Mouse (Mus musculus) midbrain, postnatal 0 days (tissue): ENCODE results near the gene Brdt. TPM values are rescaled to one million over a fixed set of nuclear protein-coding genes. Genes with fewer than 3 reads are reported as not detected.

ENCODE experiments used
- ATAC-seq: fragments of 200-750 bp; cut with Nextera tagmentation; 2 replicates; pipeline ENCODE4 v1.8.0; 2017; ENCODE audit warnings: moderate number of reproducible peaks, mild to moderate bottlenecking, moderate TSS enrichment, moderate library complexity; ENCODE audit not compliant: low FRiP score
- DNase-seq: peaks from one replicate; pipeline ENCODE4 v3.0.0-alpha.2; 2015; ENCODE audit warnings: low spot score
- H3K27ac ChIP-seq: fragments of 300-500 bp; sonication (generic); 2 replicates; pipeline ENCODE4 v1.5.1; 2014; ENCODE audit warnings: low read depth, mild to moderate bottlenecking, low read length, mixed read lengths
- H3K27me3 ChIP-seq: fragments of 300-500 bp; sonication (generic); 2 replicates; pipeline ENCODE4 v1.6.1; 2014; ENCODE audit warnings: low read length, control low read depth, mixed read lengths; ENCODE audit not compliant: insufficient read depth
- H3K36me3 ChIP-seq: fragments of 300-500 bp; sonication (generic); 2 replicates; pipeline ENCODE4 v1.6.1; 2014; ENCODE audit warnings: low read length, control low read depth, mixed read lengths; ENCODE audit not compliant: insufficient read depth
- H3K4me1 ChIP-seq: fragments of 300-500 bp; sonication (generic); 2 replicates; pipeline ENCODE4 v1.6.1; 2014; ENCODE audit warnings: mild to moderate bottlenecking, control low read depth, antibody characterized with exemption, low read length, mixed read lengths; ENCODE audit not compliant: insufficient read depth
- H3K4me2 ChIP-seq: fragments of 300-500 bp; sonication (generic); 2 replicates; pipeline ENCODE4 v1.6.1; 2014; ENCODE audit warnings: low read depth, mild to moderate bottlenecking, low read length, mixed read lengths; ENCODE audit not compliant: poor library complexity, severe bottlenecking
- H3K4me3 ChIP-seq: fragments of 300-500 bp; sonication (generic); 2 replicates; pipeline ENCODE4 v1.5.1; 2014; ENCODE audit warnings: low read depth, mild to moderate bottlenecking, low read length, moderate library complexity
- H3K9ac ChIP-seq: fragments of 300-500 bp; sonication (generic); replicated peaks from 2 replicates; pipeline ENCODE4 v1.6.1; 2014; ENCODE audit warnings: mild to moderate bottlenecking, low read length, moderate library complexity, mixed read lengths; ENCODE audit not compliant: poor library complexity, severe bottlenecking
- H3K9me3 ChIP-seq: fragments of 300-500 bp; sonication (generic); 2 replicates; pipeline ENCODE4 v1.6.1; 2016; ENCODE audit warnings: low read length, control low read depth
- CTCF ChIP-seq: IDR thresholded peaks from 2 replicates; pipeline ENCODE4 v1.5.1; 2016; ENCODE audit warnings: antibody characterized with exemption, mild to moderate bottlenecking
- WGBS: fragments of 180-500 bp; shearing (Covaris S2); extraction: QIAGEN DNeasy Blood & Tissue Kit; methylation state at CpG from one replicate; pipeline ENCODE4 v1.1.7; 2014; 5-methylcytosine and 5-hydroxymethylcytosine counted together
- polyA plus RNA-seq: library from polyadenylated mRNA; unstranded; fragments of >200 nt; fragmentation: Nextera tagmentation; extraction: Ambion mirVana; gene quantifications from 2 replicates; pipeline ENCODE4 v1.2.1, GENCODE M21; 2015
- total RNA-seq: library from RNA; depleted of rRNA; stranded (reverse); fragments of >200 nt; gene quantifications from 2 replicates; pipeline ENCODE4 v1.2.3, GENCODE M21; 2014

Brdt gene
- total and polyA plus RNA-seq, 2 experiments from 2014 or later: 3.9 to 4.0 TPM

DNA sequence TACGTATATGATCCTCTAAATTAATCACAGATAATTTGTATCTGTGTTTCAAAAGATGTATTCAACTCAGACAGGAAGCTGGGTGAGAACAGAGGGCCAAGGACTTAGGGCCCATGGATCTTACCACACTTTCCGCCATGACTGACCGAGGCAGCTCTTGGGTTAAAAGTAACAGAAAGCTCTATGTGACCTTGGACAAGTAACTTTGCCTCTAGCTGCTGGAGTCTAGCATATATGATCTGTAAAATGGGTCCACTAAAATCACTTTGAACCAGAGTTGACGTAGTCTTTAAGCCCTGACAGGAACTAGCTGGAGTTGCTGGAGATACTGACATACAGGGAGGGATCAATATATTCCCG, 43.1 kb upstream of the Brdt start:
- no peaks in the 10 kb centered on the region for H3K36me3 ChIP-seq
- no peak for ATAC-seq
- no peaks in the 10 kb centered on the region for H3K9me3 ChIP-seq
- TF ChIP-seq CTCF: no peak
- 0 out of 2 replicates have a peak, but pooled peaks cover 8% of the 10 kb centered on the region for H3K27me3 ChIP-seq
- H3K27ac ChIP-seq: no peak overlapping the region
- WGBS: 56% methylated on average over 5 of the region's 5 CpGs
- DNase-seq: no peak
- H3K4me3 ChIP-seq: peak overlapping the region; percentile 78
- H3K9ac ChIP-seq: no peak overlapping the region
- no peaks in the 10 kb centered on the region for H3K4me1 ChIP-seq
- peak overlapping the region; percentile 99 for H3K4me2 ChIP-seq

DNA sequence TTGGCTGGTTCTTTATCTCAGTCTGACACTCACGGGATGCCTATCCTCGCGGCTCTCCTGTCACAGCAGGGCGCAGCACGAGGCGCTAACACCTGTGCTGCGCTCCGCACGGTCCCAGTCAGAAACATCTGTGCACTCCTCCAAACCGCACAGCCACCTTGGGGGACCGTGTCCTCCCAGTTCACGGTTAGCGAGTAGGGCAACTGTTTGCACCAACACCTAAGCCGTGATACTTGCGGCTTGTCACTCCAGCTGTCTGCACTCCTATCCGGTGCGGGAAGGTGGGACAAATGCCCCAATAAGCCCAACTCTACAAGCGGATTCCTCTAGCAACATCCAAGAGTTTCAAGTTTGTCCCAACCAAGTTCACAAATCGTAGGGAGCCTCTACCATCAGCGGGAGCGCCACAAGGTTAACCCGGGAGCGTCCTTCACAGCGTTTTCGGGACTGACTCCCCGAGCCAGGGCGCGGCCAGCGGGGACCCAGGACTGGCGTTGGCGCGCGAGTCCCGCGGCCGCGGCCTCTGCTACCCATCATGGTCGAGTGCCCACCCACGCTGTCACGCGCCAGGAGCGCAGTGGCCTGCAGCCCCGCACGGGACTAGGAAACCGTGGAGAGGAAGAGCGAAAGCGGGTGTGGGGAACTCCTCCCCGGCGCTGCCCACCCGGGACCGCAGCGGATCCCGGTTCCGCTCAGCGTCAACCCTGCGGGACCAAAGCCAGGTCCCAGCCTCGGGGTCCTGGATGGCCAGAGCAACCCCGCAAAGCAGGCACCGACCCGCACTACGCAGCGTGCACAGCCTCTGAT, 42.3 kb upstream of the Brdt start:
- H3K4me2 ChIP-seq: peak overlapping the region; percentile 99
- H3K4me3 ChIP-seq: peak overlapping the region; percentile 78
- no peaks in the 10 kb centered on the region for H3K4me1 ChIP-seq
- no peak for DNase-seq
- WGBS: under 1% methylated on average over 61 of the region's 62 CpGs
- no peaks in the 10 kb centered on the region for H3K36me3 ChIP-seq
- no peaks in the 10 kb centered on the region for H3K9me3 ChIP-seq
- H3K27me3 ChIP-seq: 0 out of 2 replicates have a peak, but pooled peaks cover 8% of the 10 kb centered on the region
- TF ChIP-seq CTCF: no peak
- 0 out of 2 replicates have a peak overlapping the region, but pooled peaks have one; percentile 47 for H3K27ac ChIP-seq
- H3K9ac ChIP-seq: peak overlapping the region; percentile 62
- ATAC-seq: peak; percentile 18; the same call in 1 of the 2 replicates

DNA sequence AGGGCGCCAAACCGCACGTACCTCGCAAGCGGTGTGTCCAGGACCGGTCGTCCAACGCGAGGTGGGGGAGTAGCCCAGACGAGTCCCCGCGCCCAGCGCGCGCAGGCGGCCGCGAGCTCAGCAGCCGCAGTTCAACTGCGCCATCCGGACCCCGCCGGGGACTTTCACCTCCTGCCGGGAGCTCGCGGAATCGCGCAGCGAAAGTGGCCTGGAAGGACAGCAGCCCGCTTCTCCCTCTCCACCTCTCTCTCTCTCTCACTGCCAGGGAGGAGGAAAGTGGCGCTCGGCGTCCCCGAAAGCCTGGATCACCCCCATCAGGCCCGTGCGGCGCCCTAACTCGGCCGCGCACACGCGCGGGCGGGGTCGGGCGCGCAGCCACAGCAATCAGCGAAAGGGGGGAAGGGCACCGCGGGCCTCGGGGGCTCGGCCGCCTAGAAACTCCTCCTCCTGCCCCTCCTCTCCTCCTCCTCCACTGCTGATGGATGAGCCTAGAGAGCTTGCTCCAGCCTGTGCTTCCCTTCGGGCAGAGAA, 41.7 kb upstream of the Brdt start, which contains the start of gene Tgfbr3:
TSS of gene Tgfbr3 (minus strand) at position 396 of the 531 bp plus-strand sequence.
- Histone ChIP-seq H3K27ac (0 out of 2 replicates have a peak within 1 kb of the TSS, but pooled peaks have one; percentile 47), H3K4me3 (peak within 1 kb of the TSS; percentile 78), H3K36me3 (no peaks in the 10 kb centered on the region), H3K4me1 (no peaks in the 10 kb centered on the region), H3K4me2 (peak within 1 kb of the TSS; percentile 99), H3K9me3 (no peaks in the 10 kb centered on the region), H3K27me3 (0 out of 2 replicates have a peak, but pooled peaks cover 8% of the 10 kb centered on the region), H3K9ac (peak within 1 kb of the TSS; percentile 62)
- ATAC-seq (peak; percentile 86), DNase-seq (peak; percentile 85)
- 0% methylated on average over 39 of the region's 54 CpGs for WGBS
- peak; percentile 59 for TF ChIP-seq CTCF

DNA sequence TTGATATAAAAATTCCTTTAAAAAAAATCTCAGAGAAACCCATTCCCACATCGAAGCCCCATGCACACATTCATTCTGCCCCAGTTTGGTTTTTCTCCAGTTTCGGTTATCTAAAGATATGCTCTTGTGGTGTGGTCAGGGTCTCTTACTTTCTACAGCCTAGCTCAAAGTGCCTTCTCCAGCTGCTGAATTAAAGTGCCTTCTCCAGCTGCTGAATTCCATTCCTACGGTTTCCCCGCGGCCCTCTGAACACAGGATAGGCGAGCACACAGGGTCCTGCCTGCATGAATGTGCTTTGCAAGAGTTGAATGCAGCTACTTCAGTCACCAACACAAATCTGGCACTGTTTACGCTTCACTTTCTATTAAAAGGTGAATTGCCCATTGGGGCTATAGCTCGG, 41.0 kb upstream of the Brdt start:
- Histone ChIP-seq H3K9me3 (no peaks in the 10 kb centered on the region), H3K27ac (no peak overlapping the region), H3K27me3 (0 out of 2 replicates have a peak, but pooled peaks cover 8% of the 10 kb centered on the region), H3K9ac (no peak overlapping the region), H3K4me1 (no peaks in the 10 kb centered on the region), H3K4me3 (peak overlapping the region; percentile 78), H3K36me3 (no peaks in the 10 kb centered on the region), H3K4me2 (peak overlapping the region; percentile 99)
- ATAC-seq: no peak
- WGBS: 37% methylated on average over 8 of the region's 8 CpGs
- TF ChIP-seq CTCF: no peak
- no peak for DNase-seq

DNA sequence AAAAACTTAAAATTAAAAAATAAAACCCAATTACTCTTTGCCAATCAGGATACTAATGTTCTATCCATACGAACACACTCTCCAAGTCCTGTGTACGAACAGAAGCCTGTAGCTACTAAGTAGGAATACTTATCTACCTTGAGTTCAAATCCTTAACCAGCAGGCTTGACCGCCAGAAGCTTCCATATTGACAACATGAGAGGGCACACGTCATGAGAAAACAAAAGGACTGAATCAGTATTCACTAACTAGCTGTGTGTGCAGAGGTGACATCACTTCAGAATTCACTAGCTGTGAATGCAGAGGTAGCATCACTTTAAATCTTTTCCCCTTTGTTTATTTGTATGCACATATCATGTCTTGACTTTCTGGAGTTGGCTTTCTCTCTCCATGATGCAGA, 36.9 kb upstream of the Brdt start:
- H3K4me3 ChIP-seq: no peak overlapping the region
- no peaks in the 10 kb centered on the region for H3K4me1 ChIP-seq
- no peak for DNase-seq
- 0 out of 2 replicates have a peak, but pooled peaks cover 8% of the 10 kb centered on the region for H3K27me3 ChIP-seq
- no peak for ATAC-seq
- H3K36me3 ChIP-seq: no peaks in the 10 kb centered on the region
- WGBS: 83% methylated on average over 4 of the region's 4 CpGs
- no peak for TF ChIP-seq CTCF
- H3K27ac ChIP-seq: no peak overlapping the region
- H3K9ac ChIP-seq: no peak overlapping the region
- no peak overlapping the region for H3K4me2 ChIP-seq
- no peaks in the 10 kb centered on the region for H3K9me3 ChIP-seq
